Mouse (Mus musculus) left cerebral cortex, postnatal 14 days (tissue): ENCODE measurements at regions not wholly inside any gene's neighbourhood (a gene's known extent, or its start where the extent isn't known, plus 50 kb on each side); places are given as distances from the start of the nearest gene placed in this dataset.

Source experiments
- DNase-seq, 2 experiments: peaks; one replicate each; pipeline ENCODE4 v3.0.0; 2021 to 2022; ENCODE audit warnings: low spot score in 2 of 2, mixed read lengths in 1 of 2
- intact Hi-C: fragments of 180-260 bp; cut with DNase I; formaldehyde crosslinking; loops from one replicate; pipeline ENCODE4 v1.15.1; 2025

GRCm38 (mm10) chr16:28105085-28105484, 647.8 kb downstream of the Fgf12 start:
- intact Hi-C loops = no loop called here
- DNase-seq = no peak

GRCm38 (mm10) chr16:28105866-28106265, 647.0 kb downstream of the Fgf12 start:
- DNase-seq = no peak
- intact Hi-C loops = no loop called here

GRCm38 (mm10) chr16:28109771-28110170, 643.1 kb downstream of the Fgf12 start:
- DNase-seq = no peak
- intact Hi-C loops = no loop called here
